Mouse (Mus musculus) liver, adult 2 months (tissue): ENCODE measurements around the gene Apoa2. TPM values are rescaled to one million over a fixed set of nuclear protein-coding genes. Genes with fewer than 3 reads are reported as not detected.
A peak's percentile ranks its signal among the peaks of the same experiment; 100 is the strongest.

Experiments used
- DNase-seq: peaks from one replicate; pipeline ENCODE4 v3.0.0-alpha.2; 2011; ENCODE audit warnings: low read depth, low spot score; ENCODE audit errors: extremely low read depth
- H3K27ac ChIP-seq: fragments of 200-500 bp; replicated peaks from 2 replicates; pipeline ENCODE4 v1.5.1; 2012; ENCODE audit warnings: low read depth, mild to moderate bottlenecking, control low read depth, inconsistent platforms, low read length; ENCODE audit not compliant: insufficient read depth
- H3K27me3 ChIP-seq: fragments of 200-500 bp; 2 replicates; pipeline ENCODE4 v1.6.1; 2012; ENCODE audit warnings: mild to moderate bottlenecking, moderate library complexity, low read length, inconsistent platforms; ENCODE audit not compliant: control insufficient read depth, insufficient read depth
- H3K36me3 ChIP-seq: fragments of 200-500 bp; 2 replicates; pipeline ENCODE4 v1.6.1; 2012; ENCODE audit warnings: low read length, inconsistent platforms; ENCODE audit not compliant: control insufficient read depth, insufficient read depth
- H3K4me1 ChIP-seq: fragments of 200-500 bp; 2 replicates; pipeline ENCODE4 v1.6.1; 2011; ENCODE audit warnings: low read length; ENCODE audit not compliant: control insufficient read depth, insufficient read depth
- H3K4me3 ChIP-seq: fragments of 200-500 bp; 2 replicates; pipeline ENCODE4 v1.5.1; 2011; ENCODE audit warnings: low read depth, mild to moderate bottlenecking, control low read depth, low read length, moderate library complexity; ENCODE audit not compliant: insufficient read depth
- H3K79me2 ChIP-seq: fragments of 200-500 bp; 2 replicates; pipeline ENCODE4 v1.6.1; 2012; ENCODE audit warnings: inconsistent platforms, mild to moderate bottlenecking, low read length, moderate library complexity; ENCODE audit not compliant: control insufficient read depth, insufficient read depth
- H3K9ac ChIP-seq: fragments of 200-500 bp; 2 replicates; pipeline ENCODE4 v1.6.1; 2012; ENCODE audit warnings: low read depth, mild to moderate bottlenecking, control low read depth, inconsistent platforms, low read length
- CTCF ChIP-seq: fragments of 200-500 bp; IDR thresholded peaks from 2 replicates; pipeline ENCODE4 v1.5.1; 2011; ENCODE audit warnings: low read depth, low read length, control low read depth
- POLR2A ChIP-seq: fragments of 200-500 bp; IDR thresholded peaks from 2 replicates; pipeline ENCODE4 v1.6.1; 2011; ENCODE audit warnings: low read length, control low read depth; ENCODE audit not compliant: insufficient read depth; ENCODE audit errors: extremely low read depth
- WGBS: fragments of 180-500 bp; shearing (Covaris S2); methylation state at CpG from one replicate; pipeline ENCODE4 v1.1.7; 2018; 5-methylcytosine and 5-hydroxymethylcytosine counted together
- polyA plus RNA-seq: library from polyadenylated mRNA; depleted of rRNA; stranded (reverse); fragments of >200 nt; gene quantifications from 2 replicates; pipeline ENCODE4 v1.2.3, GENCODE M21; 2012; rRNA removed
- total RNA-seq: library from RNA; depleted of rRNA; stranded (reverse); fragments of >200 nt; gene quantifications from 2 replicates; pipeline ENCODE4 v1.2.3, GENCODE M21; 2014; rRNA removed

The Apoa2 gene
- total RNA-seq = 15,245 and 18,176 TPM in 2 replicates
- polyA plus RNA-seq = 28,168 and 29,095 TPM in 2 replicates

DNA sequence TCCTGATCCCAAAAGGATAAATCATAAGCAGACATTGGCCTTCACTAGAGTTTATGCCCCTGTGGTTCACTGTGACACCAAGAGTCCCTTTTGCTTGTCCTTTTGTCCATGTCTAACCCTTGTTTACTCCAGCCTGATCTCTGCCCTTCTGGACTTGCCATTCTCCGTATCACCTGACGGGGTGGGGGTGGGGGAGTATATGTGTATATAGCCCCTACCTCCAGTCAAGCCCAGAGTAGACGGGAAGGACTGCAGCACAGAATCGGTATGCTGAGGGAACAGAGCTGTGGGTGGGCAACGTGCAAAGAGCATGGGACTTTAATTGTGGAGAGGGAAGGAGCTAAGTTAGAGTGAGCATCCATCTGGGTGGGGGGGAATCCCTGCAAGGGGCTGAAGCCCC lies at the start of gene Apoa2:
Gene Apoa2 (plus strand): TSS at position 198 of the 400 bp plus-strand sequence.
- no peaks in the 10 kb centered on the region for H3K79me2 ChIP-seq
- H3K36me3 ChIP-seq = peaks cover 6% of the 10 kb centered on the region; the same call in 1 of the 2 replicates
- no peaks in the 10 kb centered on the region for H3K27me3 ChIP-seq
- WGBS = 12% methylated on average over 5 of the region's 5 CpGs
- TF ChIP-seq CTCF (no peak), POLR2A (peak; percentile 97)
- H3K9ac ChIP-seq = peak within 1 kb of the TSS; percentile 84
- H3K4me1 ChIP-seq = peaks cover 14% of the 10 kb centered on the region
- H3K27ac ChIP-seq = peak within 1 kb of the TSS; percentile 95
- DNase-seq = peak; percentile 98
- peak within 1 kb of the TSS; percentile 98 for H3K4me3 ChIP-seq

GRCm38 (mm10) chr1:171179487-171180171 lies 45.2 kb upstream of the Apoa2 start:
- Histone ChIP-seq H3K27ac (no peak overlapping the region), H3K79me2 (no peaks in the 10 kb centered on the region), H3K36me3 (no peaks in the 10 kb centered on the region), H3K4me1 (peaks cover 3% of the 10 kb centered on the region; the same call in 1 of the 2 replicates), H3K9ac (no peak overlapping the region), H3K27me3 (no peaks in the 10 kb centered on the region), H3K4me3 (no peak overlapping the region)
- no peak for TF ChIP-seq POLR2A
- TF ChIP-seq CTCF = no peak
- WGBS = 27% methylated on average over 5 of the region's 5 CpGs
- no peak for DNase-seq

DNA sequence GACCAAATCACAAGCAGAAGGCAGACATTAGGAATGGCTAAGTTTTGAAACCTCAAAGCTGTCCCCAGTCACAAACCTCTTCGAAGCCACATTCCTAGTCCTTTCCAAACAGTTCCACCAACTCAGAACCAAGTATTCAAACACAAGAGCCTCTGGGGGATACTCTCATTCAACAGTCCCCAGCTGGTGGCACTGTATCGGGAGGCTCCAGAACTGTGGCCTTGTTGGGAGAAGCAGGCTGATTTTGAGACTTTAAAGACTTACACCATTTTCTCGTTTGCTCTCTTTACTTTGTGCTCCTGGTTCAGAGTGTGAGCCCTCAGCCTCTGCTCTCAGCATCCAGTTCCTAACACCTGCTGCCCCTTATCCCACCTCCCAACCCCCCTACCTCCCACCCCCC lies 41.8 kb upstream of the Apoa2 start:
- DNase-seq = no peak
- Histone ChIP-seq H3K4me1 (peaks cover 3% of the 10 kb centered on the region; the same call in 1 of the 2 replicates), H3K36me3 (no peaks in the 10 kb centered on the region), H3K4me3 (no peak overlapping the region), H3K9ac (no peak overlapping the region), H3K27me3 (no peaks in the 10 kb centered on the region), H3K27ac (no peak overlapping the region), H3K79me2 (0 out of 2 replicates have a peak, but pooled peaks cover 4% of the 10 kb centered on the region)
- TF ChIP-seq POLR2A (no peak), CTCF (no peak)
- 93% methylated on average over 3 of the region's 3 CpGs for WGBS

DNA sequence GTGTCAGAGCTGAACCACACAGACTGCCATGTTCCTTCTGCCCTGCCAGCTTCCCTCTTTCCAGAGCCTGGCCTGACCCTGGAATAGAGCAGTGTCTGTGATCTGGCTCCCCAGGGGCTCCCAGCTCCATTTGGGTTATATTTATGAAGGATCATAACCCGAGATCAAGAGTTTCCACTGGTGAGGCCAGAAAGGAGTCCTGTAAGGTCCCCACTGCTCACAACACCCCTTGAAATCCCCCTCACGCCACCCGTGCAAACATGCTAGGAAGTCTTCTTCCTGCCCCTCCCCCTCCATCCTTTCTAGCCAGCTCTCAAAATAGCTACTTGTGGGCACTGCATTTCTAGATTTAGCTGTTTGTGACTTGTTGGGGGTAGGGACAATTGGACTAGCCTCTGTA lies 41.2 kb upstream of the Apoa2 start:
- peaks cover 3% of the 10 kb centered on the region; the same call in 1 of the 2 replicates for H3K4me1 ChIP-seq
- DNase-seq = no peak
- H3K4me3 ChIP-seq = no peak overlapping the region
- TF ChIP-seq POLR2A (no peak), CTCF (no peak)
- no peaks in the 10 kb centered on the region for H3K36me3 ChIP-seq
- H3K79me2 ChIP-seq = 0 out of 2 replicates have a peak, but pooled peaks cover 4% of the 10 kb centered on the region
- H3K27ac ChIP-seq = no peak overlapping the region
- H3K27me3 ChIP-seq = no peaks in the 10 kb centered on the region
- WGBS = 73% methylated on average over 3 of the region's 3 CpGs
- H3K9ac ChIP-seq = no peak overlapping the region

DNA sequence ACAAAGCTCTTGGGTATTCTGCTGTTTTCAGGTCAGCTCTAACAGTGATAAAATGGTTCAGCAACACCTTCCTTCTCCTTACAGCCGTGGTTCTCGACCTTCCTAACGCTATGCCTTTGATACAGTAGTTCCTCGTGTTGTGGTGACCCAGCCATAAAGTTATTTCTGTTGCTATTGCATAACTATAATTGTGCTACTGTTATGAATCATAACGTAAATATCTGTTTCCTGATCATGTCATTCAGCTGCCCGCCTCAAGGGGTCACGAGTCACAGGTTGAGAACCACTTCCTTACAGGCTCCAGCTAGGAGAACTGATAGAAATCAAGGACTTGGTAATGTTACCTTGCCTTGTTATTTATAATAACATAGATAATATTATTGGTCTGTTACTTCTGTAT lies 40.5 kb upstream of the Apoa2 start:
- Histone ChIP-seq H3K27me3 (no peaks in the 10 kb centered on the region), H3K79me2 (peaks cover 4% of the 10 kb centered on the region; the same call in 1 of the 2 replicates), H3K36me3 (no peaks in the 10 kb centered on the region), H3K9ac (no peak overlapping the region), H3K4me3 (no peak overlapping the region), H3K4me1 (peaks cover 3% of the 10 kb centered on the region; the same call in 1 of the 2 replicates), H3K27ac (no peak overlapping the region)
- 67% methylated on average over 7 of the region's 7 CpGs for WGBS
- peak; percentile 23 for DNase-seq
- 0 out of 2 replicates have a peak, but pooled peaks have one; percentile 1 for TF ChIP-seq CTCF
- no peak for TF ChIP-seq POLR2A

GRCm38 (mm10) chr1:171185655-171186054 lies 39.2 kb upstream of the Apoa2 start:
- no peak overlapping the region for H3K4me3 ChIP-seq
- 85% methylated on average over 8 of the region's 8 CpGs for WGBS

More at GRCm38 (mm10) chr1:171185655-171186054, 39.2 kb upstream of the Apoa2 start:
- Histone ChIP-seq H3K36me3 (no peaks in the 10 kb centered on the region), H3K4me1 (peaks cover 3% of the 10 kb centered on the region; the same call in 1 of the 2 replicates), H3K9ac (no peak overlapping the region), H3K27ac (no peak overlapping the region), H3K27me3 (no peaks in the 10 kb centered on the region), H3K79me2 (peaks cover 4% of the 10 kb centered on the region; the same call in 1 of the 2 replicates)
- TF ChIP-seq POLR2A (no peak), CTCF (no peak)
- DNase-seq = no peak
